Mouse (Mus musculus): ENCODE data around the gene Prickle2. TPM values are rescaled to one million over a fixed set of nuclear protein-coding genes. Genes with fewer than 3 reads are reported as not detected.
A peak's percentile ranks its signal among the peaks of the same experiment; 100 is the strongest.

The Prickle2 gene
- polyA plus RNA-seq, 1 experiment: not detected

DNA sequence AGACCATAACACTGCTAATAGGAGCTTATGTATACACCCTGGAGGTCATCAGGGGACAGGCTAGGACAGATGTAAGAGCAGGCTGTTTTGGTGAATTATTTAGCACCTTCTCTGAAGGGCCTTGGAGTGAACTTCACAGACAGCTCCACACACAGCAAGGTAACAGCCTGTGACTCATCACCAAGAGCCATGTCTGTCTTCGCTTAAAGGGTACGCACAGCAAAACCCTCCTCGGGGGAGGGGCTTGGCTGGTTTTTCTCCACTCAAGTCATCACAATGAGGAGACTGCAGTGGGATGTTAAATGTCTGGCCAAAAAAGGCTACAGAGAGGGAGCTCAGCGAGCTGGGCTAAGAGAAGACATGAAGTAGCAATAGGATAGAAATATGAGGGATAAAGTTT, 206.5 kb downstream of the Prickle2 start:
- Histone ChIP-seq H3K4me3 (ENCODE audit: insufficient read depth, low read depth, low read length) (no peak overlapping the region), H3K4me1 (ENCODE audit: control insufficient read depth, insufficient read depth, low read length) (peaks cover 6% of the 10 kb centered on the region), H3K27ac (ENCODE audit: insufficient read depth, low read depth, low read length) (no peak overlapping the region)
- TF ChIP-seq POLR2A (IDR thresholded peaks at IDR 0.05; ENCODE audit: insufficient read depth, low read depth, low read length): no peak
- TF ChIP-seq CTCF (IDR thresholded peaks at IDR 0.05; ENCODE audit: insufficient read depth, low read depth, low read length): no peak
- 79% methylated on average over 4 of the region's 4 CpGs for WGBS

DNA sequence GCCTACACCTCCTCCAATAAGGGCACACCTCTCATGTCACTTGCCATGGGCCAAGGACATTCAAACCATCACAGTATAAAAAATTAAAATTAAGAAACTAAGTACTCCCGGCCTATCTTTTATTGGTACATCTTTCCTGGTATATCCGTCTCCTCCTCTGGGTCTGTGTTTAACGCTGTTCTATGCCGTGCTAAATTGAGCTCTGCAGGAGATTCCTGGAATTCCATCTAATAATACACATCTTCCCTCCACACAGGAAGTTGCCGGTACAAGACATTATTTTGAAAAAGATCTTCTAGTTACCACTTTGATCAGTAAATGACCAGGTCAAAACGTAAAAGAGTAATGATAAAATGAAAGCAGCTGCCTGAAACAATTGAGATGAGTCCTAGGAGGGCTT, 207.4 kb downstream of the Prickle2 start:
- Histone ChIP-seq H3K27ac (ENCODE audit: insufficient read depth, low read depth, low read length) (no peak overlapping the region), H3K4me1 (ENCODE audit: control insufficient read depth, insufficient read depth, low read length) (peaks cover 6% of the 10 kb centered on the region), H3K4me3 (ENCODE audit: insufficient read depth, low read depth, low read length) (no peak overlapping the region)
- TF ChIP-seq CTCF (IDR thresholded peaks at IDR 0.05; ENCODE audit: insufficient read depth, low read depth, low read length): no peak
- no peak for TF ChIP-seq POLR2A (IDR thresholded peaks at IDR 0.05; ENCODE audit: insufficient read depth, low read depth, low read length)
- WGBS: 27% methylated on average over 6 of the region's 6 CpGs

DNA sequence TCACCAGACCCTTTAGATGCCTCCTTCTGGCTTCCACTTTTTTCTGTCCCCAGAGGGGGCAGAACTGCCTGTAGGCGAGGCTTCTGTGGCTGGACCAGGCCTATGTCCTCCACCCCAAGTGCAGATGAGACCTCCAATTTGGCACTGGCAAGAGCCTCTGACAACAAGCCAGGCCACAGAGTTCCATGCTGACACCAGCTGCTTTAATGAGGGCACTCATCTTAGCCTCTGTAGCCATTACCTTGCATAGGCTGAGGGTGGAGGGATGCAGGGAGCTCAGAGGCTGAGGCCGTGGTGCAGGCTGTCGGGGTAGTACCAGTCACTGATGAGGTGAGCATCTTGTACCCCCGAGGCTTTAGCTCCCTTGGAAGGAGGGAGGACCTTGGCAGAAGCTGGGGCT, 208.7 kb downstream of the Prickle2 start:
- 70% methylated on average over 4 of the region's 4 CpGs for WGBS
- no peak overlapping the region for H3K27ac ChIP-seq (ENCODE audit: insufficient read depth, low read depth, low read length)
- TF ChIP-seq POLR2A (IDR thresholded peaks at IDR 0.05; ENCODE audit: insufficient read depth, low read depth, low read length): no peak
- TF ChIP-seq CTCF (IDR thresholded peaks at IDR 0.05; ENCODE audit: insufficient read depth, low read depth, low read length): no peak
- peaks cover 9% of the 10 kb centered on the region for H3K4me1 ChIP-seq (ENCODE audit: control insufficient read depth, insufficient read depth, low read length)
- H3K4me3 ChIP-seq (ENCODE audit: insufficient read depth, low read depth, low read length): no peak overlapping the region

DNA sequence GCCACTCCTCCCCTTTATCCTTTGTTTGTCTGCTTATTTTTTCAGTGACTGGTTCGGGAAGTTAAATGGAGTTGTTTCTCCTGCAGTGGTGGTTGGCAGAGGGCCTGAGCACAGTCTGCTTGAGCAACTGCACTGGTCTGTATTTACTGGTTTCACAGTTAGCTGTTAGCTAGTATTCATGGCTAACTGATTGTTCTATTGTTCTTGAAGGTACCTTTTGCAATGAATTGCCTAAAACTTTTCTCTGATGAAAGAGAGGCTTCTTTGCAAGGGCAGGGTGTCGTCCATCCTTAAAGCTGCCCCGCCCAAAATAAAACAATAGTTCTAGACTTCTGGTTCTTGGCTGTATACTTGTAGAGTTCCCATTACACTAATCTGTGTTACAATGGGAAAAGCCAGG, 210.5 kb downstream of the Prickle2 start:
- 84% methylated on average over 3 of the region's 3 CpGs for WGBS
- Histone ChIP-seq H3K27ac (ENCODE audit: insufficient read depth, low read depth, low read length) (no peak overlapping the region), H3K4me3 (ENCODE audit: insufficient read depth, low read depth, low read length) (no peak overlapping the region), H3K4me1 (ENCODE audit: control insufficient read depth, insufficient read depth, low read length) (peaks cover 9% of the 10 kb centered on the region)
- TF ChIP-seq POLR2A (IDR thresholded peaks at IDR 0.05; ENCODE audit: insufficient read depth, low read depth, low read length) (no peak), CTCF (IDR thresholded peaks at IDR 0.05; ENCODE audit: insufficient read depth, low read depth, low read length) (no peak)

DNA sequence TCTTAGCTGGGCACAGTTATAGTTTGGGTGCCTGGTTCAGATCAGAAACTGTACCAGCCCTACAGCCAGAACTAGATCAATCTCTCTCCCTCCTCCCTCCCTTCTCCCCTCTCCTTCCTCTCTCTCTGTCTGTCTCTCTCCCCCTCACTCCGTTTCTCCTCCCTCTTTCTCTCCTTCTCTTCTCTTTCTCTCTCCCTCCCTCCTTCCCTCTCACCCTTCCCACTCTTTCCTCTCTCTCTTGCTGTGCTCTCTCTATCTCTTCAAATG, 224.3 kb downstream of the Prickle2 start:
- Histone ChIP-seq H3K4me1 (ENCODE audit: control insufficient read depth, insufficient read depth, low read length) (peaks cover 5% of the 10 kb centered on the region; the same call in 1 of the 2 replicates), H3K4me3 (ENCODE audit: insufficient read depth, low read depth, low read length) (peak overlapping the region; percentile 29), H3K27ac (ENCODE audit: insufficient read depth, low read depth, low read length) (peak overlapping the region; percentile 94)
- no peak for TF ChIP-seq POLR2A (IDR thresholded peaks at IDR 0.05; ENCODE audit: insufficient read depth, low read depth, low read length)
- TF ChIP-seq CTCF (IDR thresholded peaks at IDR 0.05; ENCODE audit: insufficient read depth, low read depth, low read length): no peak
- 4% methylated on average over 1 of the region's 1 CpGs for WGBS

DNA sequence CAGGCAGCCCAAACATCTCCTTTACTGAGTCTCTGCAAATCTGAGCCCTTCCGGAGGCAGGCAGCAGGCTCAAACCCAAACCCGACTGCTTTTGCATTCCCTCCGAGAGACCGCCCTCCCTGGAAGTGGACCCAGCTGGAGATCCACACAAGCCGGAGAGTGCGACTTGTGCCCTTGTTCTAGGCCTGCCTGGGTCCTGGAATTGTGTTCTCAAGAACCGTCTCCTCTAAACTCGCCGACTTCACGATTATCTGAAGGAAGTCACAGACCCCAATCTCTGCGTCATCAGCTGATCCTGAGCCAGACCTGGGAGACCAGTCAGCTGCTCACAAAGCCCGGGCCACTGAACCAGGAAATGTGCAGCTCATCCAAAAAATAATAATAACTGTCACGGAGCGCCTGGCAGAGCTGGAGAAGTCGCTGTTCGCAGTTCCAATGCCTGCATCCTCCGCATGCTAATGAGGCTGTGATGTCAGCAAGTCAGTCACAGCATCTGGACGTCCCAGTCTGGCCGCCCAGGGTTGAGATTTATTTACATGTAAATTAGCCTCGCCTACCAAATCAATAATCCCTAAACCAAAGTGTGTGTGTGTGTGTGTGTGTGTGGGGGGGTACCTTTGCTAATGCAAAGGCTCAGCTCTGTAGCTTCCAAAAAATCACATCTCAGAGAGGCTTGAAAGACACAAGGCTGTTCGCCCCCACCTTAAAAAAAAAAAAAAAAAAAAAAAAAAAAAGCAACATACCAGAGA, 224.8 kb downstream of the Prickle2 start:
- 1% methylated on average over 21 of the region's 21 CpGs for WGBS
- no peak for TF ChIP-seq CTCF (IDR thresholded peaks at IDR 0.05; ENCODE audit: insufficient read depth, low read depth, low read length)
- TF ChIP-seq POLR2A (IDR thresholded peaks at IDR 0.05; ENCODE audit: insufficient read depth, low read depth, low read length): peak; percentile 36; the same call in 1 of the 2 replicates
- peaks cover 5% of the 10 kb centered on the region; the same call in 1 of the 2 replicates for H3K4me1 ChIP-seq (ENCODE audit: control insufficient read depth, insufficient read depth, low read length)
- peak overlapping the region; percentile 94 for H3K27ac ChIP-seq (ENCODE audit: insufficient read depth, low read depth, low read length)
- peak overlapping the region; percentile 87 for H3K4me3 ChIP-seq (ENCODE audit: insufficient read depth, low read depth, low read length)

DNA sequence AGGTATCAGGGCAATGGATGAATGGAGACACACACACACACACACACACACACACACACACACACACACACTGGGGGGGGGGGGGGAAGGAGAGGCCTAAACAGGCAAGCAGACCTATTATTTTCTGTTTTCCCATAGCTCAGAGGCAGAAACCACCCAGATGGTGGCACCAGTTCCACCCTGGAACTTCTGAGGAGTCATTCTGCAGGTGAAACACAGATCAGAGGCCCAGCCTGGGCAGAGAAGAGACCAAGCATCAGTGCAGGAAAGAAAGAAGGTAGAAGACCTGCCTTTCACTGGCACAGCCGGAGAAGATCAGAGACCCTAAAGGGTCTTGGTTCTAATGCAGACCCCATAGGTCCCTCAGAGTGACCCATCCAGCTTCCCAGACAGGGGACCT, 227.3 kb downstream of the Prickle2 start:
- TF ChIP-seq POLR2A (IDR thresholded peaks at IDR 0.05; ENCODE audit: insufficient read depth, low read depth, low read length) (no peak), CTCF (IDR thresholded peaks at IDR 0.05; ENCODE audit: insufficient read depth, low read depth, low read length) (no peak)
- peak overlapping the region; percentile 44 for H3K4me3 ChIP-seq (ENCODE audit: insufficient read depth, low read depth, low read length)
- peak overlapping the region; percentile 94 for H3K27ac ChIP-seq (ENCODE audit: insufficient read depth, low read depth, low read length)
- peaks cover 5% of the 10 kb centered on the region; the same call in 1 of the 2 replicates for H3K4me1 ChIP-seq (ENCODE audit: control insufficient read depth, insufficient read depth, low read length)
- WGBS: 67% methylated on average over 1 of the region's 1 CpGs

DNA sequence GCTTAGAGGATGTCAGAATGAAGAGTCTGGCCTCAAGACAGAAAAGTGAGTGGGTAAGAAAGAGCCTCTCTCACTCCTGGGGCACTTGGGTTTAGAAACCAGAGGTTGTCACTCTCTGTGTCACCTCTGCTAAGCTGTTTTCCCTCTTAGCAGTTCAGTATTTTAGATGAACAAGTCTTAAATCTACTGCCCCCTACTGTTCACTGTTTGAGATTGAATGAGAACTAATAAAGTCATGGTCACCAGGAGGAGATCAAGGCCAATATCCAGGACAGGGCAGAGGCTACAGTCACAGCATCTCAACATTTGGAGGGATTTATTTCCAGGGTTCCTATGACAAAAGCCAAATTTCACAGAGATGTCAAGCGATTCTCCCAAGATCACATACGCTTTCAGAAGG, 228.3 kb downstream of the Prickle2 start:
- H3K4me1 ChIP-seq (ENCODE audit: control insufficient read depth, insufficient read depth, low read length): peaks cover 4% of the 10 kb centered on the region
- WGBS: 80% methylated on average over 2 of the region's 2 CpGs
- no peak for TF ChIP-seq CTCF (IDR thresholded peaks at IDR 0.05; ENCODE audit: insufficient read depth, low read depth, low read length)
- TF ChIP-seq POLR2A (IDR thresholded peaks at IDR 0.05; ENCODE audit: insufficient read depth, low read depth, low read length): no peak
- H3K4me3 ChIP-seq (ENCODE audit: insufficient read depth, low read depth, low read length): no peak overlapping the region; the same call in 1 of the 2 replicates
- H3K27ac ChIP-seq (ENCODE audit: insufficient read depth, low read depth, low read length): 0 out of 2 replicates have a peak overlapping the region, but pooled peaks have one; percentile 28

DNA sequence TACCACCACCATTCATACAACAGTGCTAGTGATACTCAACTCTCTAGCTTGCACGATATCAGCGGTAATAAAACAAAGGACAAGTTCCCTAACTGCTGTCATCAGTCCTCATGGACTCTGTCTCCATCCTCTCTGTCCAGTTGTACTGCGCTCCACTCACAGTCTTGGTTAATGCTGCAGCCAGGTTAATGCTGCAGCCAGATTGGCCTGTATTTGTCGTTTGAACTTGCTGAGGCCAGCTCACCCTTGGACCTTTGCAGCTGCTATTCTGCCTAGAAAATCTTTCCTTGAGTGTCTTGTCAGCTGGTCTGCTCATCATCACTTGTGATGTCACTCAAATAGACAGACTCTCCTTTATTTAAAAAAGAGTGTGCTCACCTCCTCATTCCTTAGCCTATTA, 236.5 kb downstream of the Prickle2 start:
- H3K4me3 ChIP-seq (ENCODE audit: insufficient read depth, low read depth, low read length): no peak overlapping the region
- no peak for TF ChIP-seq POLR2A (IDR thresholded peaks at IDR 0.05; ENCODE audit: insufficient read depth, low read depth, low read length)
- no peak for TF ChIP-seq CTCF (IDR thresholded peaks at IDR 0.05; ENCODE audit: insufficient read depth, low read depth, low read length)
- 77% methylated on average over 4 of the region's 4 CpGs for WGBS
- H3K4me1 ChIP-seq (ENCODE audit: control insufficient read depth, insufficient read depth, low read length): peaks cover 23% of the 10 kb centered on the region
- H3K27ac ChIP-seq (ENCODE audit: insufficient read depth, low read depth, low read length): no peak overlapping the region

Data from olfactory bulb, adult 2 months (tissue).